Mouse (Mus musculus): ENCODE data around the gene Ramp3. TPM values are rescaled to one million over a fixed set of nuclear protein-coding genes. Genes with fewer than 3 reads are reported as not detected.

Ramp3 gene
- polyA plus RNA-seq, 1 experiment from 2014 or later: 9.3 TPM

DNA sequence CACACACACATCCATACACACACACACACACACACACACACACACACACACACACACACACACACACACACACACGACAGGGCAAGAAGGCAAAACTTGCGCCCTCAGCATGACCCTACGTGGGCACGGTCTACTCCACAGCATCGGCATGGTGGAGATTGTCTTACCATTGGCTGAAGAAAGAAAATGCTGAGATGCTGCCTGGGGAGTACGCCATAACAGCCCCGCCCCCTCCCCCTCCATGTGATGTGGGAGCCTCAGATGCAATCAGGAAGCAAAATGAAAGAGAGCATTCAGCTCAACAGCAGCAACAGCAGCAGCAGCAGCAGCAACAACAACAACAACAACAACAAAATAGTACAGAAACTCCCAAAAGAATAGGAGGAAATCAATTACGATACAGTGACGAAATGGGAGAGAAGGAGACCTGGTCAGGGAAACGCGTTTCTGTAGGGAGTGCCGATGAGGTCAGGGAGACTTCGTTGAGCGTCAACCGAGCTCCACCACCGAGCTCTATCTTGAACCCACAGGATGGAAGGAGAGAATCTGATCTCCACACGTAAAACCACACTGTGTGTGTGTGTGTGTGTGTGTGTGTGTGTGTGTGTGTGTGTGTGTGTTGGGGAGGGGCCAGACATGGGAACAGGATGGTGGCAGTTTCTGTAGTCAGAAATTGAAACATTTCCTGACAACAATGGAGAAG, 21.5 kb downstream of the Ramp3 start:
- Histone ChIP-seq H3K36me3 (ENCODE audit: control insufficient read depth, insufficient read depth, low read length) (no peaks in the 10 kb centered on the region), H3K4me3 (ENCODE audit: low read depth, low read length) (no peak overlapping the region), H3K4me1 (ENCODE audit: control insufficient read depth, insufficient read depth, low read length) (peaks cover 7% of the 10 kb centered on the region), H3K9ac (ENCODE audit: low read length) (no peak overlapping the region), H3K27ac (ENCODE audit: low read depth, low read length) (no peak overlapping the region), H3K4me2 (ENCODE audit: low read depth) (0 out of 2 replicates have a peak overlapping the region, but pooled peaks have one; percentile 1), H3K27me3 (ENCODE audit: control insufficient read depth, insufficient read depth, low read length) (no peaks in the 10 kb centered on the region), H3K9me3 (ENCODE audit: control insufficient read depth, low read length) (no peaks in the 10 kb centered on the region)
- peak; percentile 56 for ATAC-seq (ENCODE audit: insufficient read depth, low FRiP score, low TSS enrichment)
- WGBS: 64% methylated on average over 16 of the region's 17 CpGs
- DNase-seq (ENCODE audit: low spot score): no peak

DNA sequence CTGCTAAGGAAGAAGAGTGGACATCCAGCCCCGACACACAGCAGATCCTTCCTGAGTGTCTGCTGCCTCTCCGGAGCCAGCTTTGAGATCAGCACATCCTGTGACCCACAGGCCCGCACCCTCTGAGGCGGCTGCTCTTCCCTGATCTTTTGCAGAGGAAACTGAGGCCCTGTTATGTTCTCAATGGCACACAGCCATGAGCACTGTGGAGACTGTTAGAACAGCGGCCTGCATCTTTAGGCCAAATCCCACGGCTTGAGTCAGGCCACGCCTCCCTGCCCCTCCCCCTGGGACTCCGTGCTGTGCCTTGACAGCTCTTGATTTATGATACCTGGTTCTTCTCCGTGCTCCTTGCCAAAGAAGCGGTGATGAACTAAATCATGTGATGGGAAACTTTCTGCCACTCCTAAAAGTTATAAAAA, 22.1 kb downstream of the Ramp3 start:
- Histone ChIP-seq H3K9me3 (ENCODE audit: control insufficient read depth, low read length) (no peaks in the 10 kb centered on the region), H3K27ac (ENCODE audit: low read depth, low read length) (no peak overlapping the region), H3K9ac (ENCODE audit: low read length) (no peak overlapping the region; the same call in 1 of the 2 replicates), H3K4me1 (ENCODE audit: control insufficient read depth, insufficient read depth, low read length) (peaks cover 7% of the 10 kb centered on the region), H3K27me3 (ENCODE audit: control insufficient read depth, insufficient read depth, low read length) (no peaks in the 10 kb centered on the region), H3K36me3 (ENCODE audit: control insufficient read depth, insufficient read depth, low read length) (no peaks in the 10 kb centered on the region), H3K4me3 (ENCODE audit: low read depth, low read length) (no peak overlapping the region), H3K4me2 (ENCODE audit: low read depth) (0 out of 2 replicates have a peak overlapping the region, but pooled peaks have one; percentile 1)
- 18% methylated on average over 10 of the region's 10 CpGs for WGBS
- ATAC-seq (ENCODE audit: insufficient read depth, low FRiP score, low TSS enrichment): peak; percentile 78
- DNase-seq (ENCODE audit: low spot score): peak; percentile 81

DNA sequence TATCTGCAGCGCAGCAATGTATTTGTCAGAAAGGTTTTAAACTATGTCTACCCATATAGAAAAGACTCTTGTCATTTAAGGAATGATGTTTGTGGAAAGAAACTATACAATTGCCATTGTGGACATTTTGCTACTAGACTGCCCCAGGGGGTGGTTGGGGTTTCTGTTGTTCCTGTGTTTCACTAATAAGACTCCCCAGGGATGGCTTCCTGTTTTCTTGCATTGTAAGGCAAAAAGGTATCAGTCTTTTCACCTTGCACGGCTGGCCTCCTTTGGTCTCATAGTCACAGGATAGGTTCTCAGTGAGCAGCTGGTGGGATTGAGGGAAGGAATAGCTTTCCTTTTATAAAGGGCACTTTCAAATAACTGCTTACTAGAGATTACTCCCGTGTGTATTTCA, 26.4 kb downstream of the Ramp3 start:
- H3K27ac ChIP-seq (ENCODE audit: low read depth, low read length): no peak overlapping the region
- no peak overlapping the region for H3K9ac ChIP-seq (ENCODE audit: low read length)
- 74% methylated on average over 3 of the region's 3 CpGs for WGBS
- no peaks in the 10 kb centered on the region for H3K36me3 ChIP-seq (ENCODE audit: control insufficient read depth, insufficient read depth, low read length)
- H3K4me1 ChIP-seq (ENCODE audit: control insufficient read depth, insufficient read depth, low read length): peaks cover 7% of the 10 kb centered on the region
- ATAC-seq (ENCODE audit: insufficient read depth, low FRiP score, low TSS enrichment): no peak
- no peaks in the 10 kb centered on the region for H3K9me3 ChIP-seq (ENCODE audit: control insufficient read depth, low read length)
- H3K4me3 ChIP-seq (ENCODE audit: low read depth, low read length): no peak overlapping the region
- H3K27me3 ChIP-seq (ENCODE audit: control insufficient read depth, insufficient read depth, low read length): no peaks in the 10 kb centered on the region
- DNase-seq (ENCODE audit: low spot score): no peak
- no peak overlapping the region for H3K4me2 ChIP-seq (ENCODE audit: low read depth)

DNA sequence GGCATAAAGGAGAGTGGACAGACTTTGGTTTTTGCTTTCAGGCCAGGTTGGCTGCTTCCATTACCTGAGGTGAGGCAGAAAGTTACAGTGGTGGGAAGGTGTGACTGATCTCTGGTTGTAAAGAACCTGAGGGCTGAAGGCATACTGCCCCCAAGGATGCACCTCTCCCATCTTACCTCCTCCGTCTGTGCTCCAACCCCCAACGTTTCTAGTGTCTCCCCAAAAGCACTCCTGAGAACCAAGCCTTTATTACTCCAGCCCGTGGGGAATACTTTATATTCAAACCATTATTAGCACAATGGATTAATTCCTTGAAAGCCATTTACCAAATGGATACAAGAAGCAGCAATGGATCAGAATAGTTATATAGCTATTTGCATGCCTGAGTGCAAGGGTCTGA, 30.6 kb downstream of the Ramp3 start:
- Histone ChIP-seq H3K36me3 (ENCODE audit: control insufficient read depth, insufficient read depth, low read length) (no peaks in the 10 kb centered on the region), H3K4me1 (ENCODE audit: control insufficient read depth, insufficient read depth, low read length) (no peaks in the 10 kb centered on the region), H3K27ac (ENCODE audit: low read depth, low read length) (no peak overlapping the region), H3K27me3 (ENCODE audit: control insufficient read depth, insufficient read depth, low read length) (no peaks in the 10 kb centered on the region), H3K9me3 (ENCODE audit: control insufficient read depth, low read length) (no peaks in the 10 kb centered on the region), H3K9ac (ENCODE audit: low read length) (no peak overlapping the region), H3K4me2 (ENCODE audit: low read depth) (no peak overlapping the region), H3K4me3 (ENCODE audit: low read depth, low read length) (no peak overlapping the region)
- ATAC-seq (ENCODE audit: insufficient read depth, low FRiP score, low TSS enrichment): no peak
- DNase-seq (ENCODE audit: low spot score): no peak
- WGBS: 73% methylated on average over 3 of the region's 3 CpGs

DNA sequence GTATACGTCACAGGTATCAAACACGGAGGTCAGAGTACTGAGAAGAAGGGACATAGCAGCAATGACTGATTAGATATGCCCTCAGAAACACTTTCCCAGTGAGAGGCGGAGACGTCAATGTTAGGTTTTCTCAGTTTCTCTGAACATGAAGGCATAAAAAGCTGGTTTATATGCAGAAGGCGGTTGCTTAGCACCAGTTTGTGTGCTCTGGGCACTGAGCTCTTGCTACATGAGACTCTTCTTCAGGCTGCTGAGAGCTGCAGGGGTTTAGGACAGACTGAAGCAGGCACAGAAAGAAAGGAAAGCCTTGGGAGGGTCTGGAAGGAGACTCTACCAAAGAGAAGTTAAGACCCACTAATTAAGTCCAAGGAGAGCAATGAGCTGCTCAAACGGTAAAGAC, 34.0 kb downstream of the Ramp3 start:
- DNase-seq (ENCODE audit: low spot score) (no peak), ATAC-seq (ENCODE audit: insufficient read depth, low FRiP score, low TSS enrichment) (no peak)
- Histone ChIP-seq H3K4me3 (ENCODE audit: low read depth, low read length) (no peak overlapping the region), H3K9ac (ENCODE audit: low read length) (no peak overlapping the region), H3K9me3 (ENCODE audit: control insufficient read depth, low read length) (no peaks in the 10 kb centered on the region), H3K36me3 (ENCODE audit: control insufficient read depth, insufficient read depth, low read length) (no peaks in the 10 kb centered on the region), H3K4me2 (ENCODE audit: low read depth) (no peak overlapping the region), H3K27me3 (ENCODE audit: control insufficient read depth, insufficient read depth, low read length) (no peaks in the 10 kb centered on the region), H3K27ac (ENCODE audit: low read depth, low read length) (no peak overlapping the region), H3K4me1 (ENCODE audit: control insufficient read depth, insufficient read depth, low read length) (no peaks in the 10 kb centered on the region)
- WGBS: 87% methylated on average over 6 of the region's 6 CpGs

DNA sequence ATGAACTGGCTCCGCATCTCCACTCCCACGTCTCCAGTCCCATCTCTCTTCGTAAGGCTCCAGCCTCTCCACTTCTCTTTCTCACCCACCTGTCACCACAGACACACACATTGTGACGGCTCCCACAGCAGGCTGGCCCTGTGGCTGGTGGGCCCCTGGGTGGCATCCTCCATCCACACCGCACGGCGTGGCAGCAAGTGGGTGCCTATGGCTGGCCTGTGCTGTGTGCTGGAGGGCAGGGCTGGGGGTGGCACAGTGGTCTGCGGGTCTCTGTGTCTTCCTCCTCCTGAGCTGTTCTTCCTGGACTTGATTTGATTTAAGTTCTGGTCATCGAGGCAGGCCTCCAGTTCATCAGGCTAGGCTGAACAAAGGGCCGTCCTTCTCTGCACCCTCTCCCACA, 35.8 kb downstream of the Ramp3 start:
- H3K4me2 ChIP-seq (ENCODE audit: low read depth): no peak overlapping the region
- no peaks in the 10 kb centered on the region for H3K36me3 ChIP-seq (ENCODE audit: control insufficient read depth, insufficient read depth, low read length)
- H3K9ac ChIP-seq (ENCODE audit: low read length): no peak overlapping the region
- ATAC-seq (ENCODE audit: insufficient read depth, low FRiP score, low TSS enrichment): no peak
- H3K27ac ChIP-seq (ENCODE audit: low read depth, low read length): no peak overlapping the region
- no peaks in the 10 kb centered on the region for H3K27me3 ChIP-seq (ENCODE audit: control insufficient read depth, insufficient read depth, low read length)
- H3K4me3 ChIP-seq (ENCODE audit: low read depth, low read length): no peak overlapping the region
- 91% methylated on average over 10 of the region's 10 CpGs for WGBS
- no peaks in the 10 kb centered on the region for H3K4me1 ChIP-seq (ENCODE audit: control insufficient read depth, insufficient read depth, low read length)
- no peaks in the 10 kb centered on the region for H3K9me3 ChIP-seq (ENCODE audit: control insufficient read depth, low read length)
- DNase-seq (ENCODE audit: low spot score): no peak

DNA sequence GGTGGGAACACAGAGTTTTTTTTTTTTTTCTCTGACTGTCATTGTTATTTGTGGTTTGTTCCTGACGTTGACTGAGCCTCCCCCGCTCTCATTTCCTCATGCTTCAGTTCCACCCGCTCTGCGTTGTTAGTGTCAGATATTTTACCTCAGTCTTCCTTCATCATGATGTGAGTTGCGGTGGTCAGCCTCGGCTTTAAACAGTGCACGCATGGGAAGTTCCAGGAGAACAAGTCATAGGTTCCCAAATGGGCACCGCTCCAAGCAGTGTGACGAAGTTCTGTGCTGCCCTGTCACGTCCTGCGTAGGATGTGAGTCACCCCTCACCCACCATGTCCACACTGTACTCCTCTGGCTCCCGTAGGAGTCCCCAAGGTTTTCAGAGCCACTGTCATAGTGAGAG, 36.9 kb downstream of the Ramp3 start:
- Histone ChIP-seq H3K4me3 (ENCODE audit: low read depth, low read length) (no peak overlapping the region), H3K27ac (ENCODE audit: low read depth, low read length) (no peak overlapping the region), H3K4me1 (ENCODE audit: control insufficient read depth, insufficient read depth, low read length) (no peaks in the 10 kb centered on the region), H3K36me3 (ENCODE audit: control insufficient read depth, insufficient read depth, low read length) (no peaks in the 10 kb centered on the region), H3K4me2 (ENCODE audit: low read depth) (no peak overlapping the region), H3K27me3 (ENCODE audit: control insufficient read depth, insufficient read depth, low read length) (no peaks in the 10 kb centered on the region), H3K9ac (ENCODE audit: low read length) (no peak overlapping the region), H3K9me3 (ENCODE audit: control insufficient read depth, low read length) (no peaks in the 10 kb centered on the region)
- DNase-seq (ENCODE audit: low spot score) (no peak), ATAC-seq (ENCODE audit: insufficient read depth, low FRiP score, low TSS enrichment) (no peak)
- WGBS: 82% methylated on average over 12 of the region's 12 CpGs

DNA sequence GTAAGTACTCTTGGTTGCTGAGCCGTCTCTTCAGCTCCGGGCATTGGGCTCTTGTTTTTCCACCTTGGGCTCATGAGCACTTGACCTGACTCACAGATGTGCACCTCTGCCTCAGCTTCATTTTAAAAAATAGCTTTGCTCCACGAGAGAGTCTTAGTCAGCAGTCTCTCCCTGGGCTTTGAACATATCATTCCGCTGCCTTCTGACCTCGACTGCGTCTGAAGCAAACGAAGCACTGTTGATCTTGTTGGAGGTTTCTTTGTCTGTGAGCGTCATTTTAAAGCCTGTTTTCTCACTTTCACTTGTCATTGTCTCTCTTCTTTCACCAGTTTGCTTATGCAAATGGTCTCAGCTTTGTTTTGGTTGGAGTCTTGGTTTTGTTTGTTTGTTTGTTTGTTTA, 38.2 kb downstream of the Ramp3 start:
- Histone ChIP-seq H3K4me1 (ENCODE audit: control insufficient read depth, insufficient read depth, low read length) (no peaks in the 10 kb centered on the region), H3K4me3 (ENCODE audit: low read depth, low read length) (no peak overlapping the region), H3K27ac (ENCODE audit: low read depth, low read length) (no peak overlapping the region), H3K27me3 (ENCODE audit: control insufficient read depth, insufficient read depth, low read length) (no peaks in the 10 kb centered on the region), H3K36me3 (ENCODE audit: control insufficient read depth, insufficient read depth, low read length) (no peaks in the 10 kb centered on the region), H3K9me3 (ENCODE audit: control insufficient read depth, low read length) (no peaks in the 10 kb centered on the region), H3K9ac (ENCODE audit: low read length) (no peak overlapping the region), H3K4me2 (ENCODE audit: low read depth) (no peak overlapping the region)
- no peak for ATAC-seq (ENCODE audit: insufficient read depth, low FRiP score, low TSS enrichment)
- no peak for DNase-seq (ENCODE audit: low spot score)
- WGBS: 79% methylated on average over 8 of the region's 8 CpGs

DNA sequence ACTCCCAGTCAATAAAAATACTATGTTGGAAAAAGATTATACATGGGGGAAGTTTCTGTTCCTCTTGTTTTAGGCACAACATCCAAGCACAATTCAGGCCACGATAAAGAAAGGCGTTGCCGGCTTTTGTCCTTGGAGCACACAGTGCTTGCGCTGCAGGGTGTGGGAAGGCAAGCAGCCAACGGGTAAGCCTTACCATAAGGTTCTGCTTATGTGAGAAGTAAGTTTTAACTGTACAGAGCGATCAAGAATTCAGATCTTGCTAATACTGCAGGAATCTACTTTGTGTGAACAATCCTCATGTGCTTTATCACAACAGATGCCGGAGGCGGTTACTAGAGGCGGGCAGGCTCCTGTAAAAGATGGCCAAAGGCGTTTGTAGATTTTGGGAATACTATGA, 39.4 kb downstream of the Ramp3 start:
- Histone ChIP-seq H3K4me3 (ENCODE audit: low read depth, low read length) (no peak overlapping the region), H3K27ac (ENCODE audit: low read depth, low read length) (no peak overlapping the region), H3K27me3 (ENCODE audit: control insufficient read depth, insufficient read depth, low read length) (no peaks in the 10 kb centered on the region), H3K9ac (ENCODE audit: low read length) (no peak overlapping the region), H3K4me1 (ENCODE audit: control insufficient read depth, insufficient read depth, low read length) (no peaks in the 10 kb centered on the region), H3K9me3 (ENCODE audit: control insufficient read depth, low read length) (no peaks in the 10 kb centered on the region), H3K36me3 (ENCODE audit: control insufficient read depth, insufficient read depth, low read length) (no peaks in the 10 kb centered on the region), H3K4me2 (ENCODE audit: low read depth) (no peak overlapping the region)
- ATAC-seq (ENCODE audit: insufficient read depth, low FRiP score, low TSS enrichment) (no peak), DNase-seq (ENCODE audit: low spot score) (no peak)
- WGBS: 90% methylated on average over 10 of the region's 10 CpGs

Data from neural tube, embryonic 11.5 days (tissue).